Mouse (Mus musculus): ENCODE measurements around the gene Prr5l. TPM values are rescaled to one million over a fixed set of nuclear protein-coding genes. Genes with fewer than 3 reads are reported as not detected.

Gene Prr5l
- polyA plus RNA-seq, 1 experiment from 2014 or later, result 6.3 TPM

DNA sequence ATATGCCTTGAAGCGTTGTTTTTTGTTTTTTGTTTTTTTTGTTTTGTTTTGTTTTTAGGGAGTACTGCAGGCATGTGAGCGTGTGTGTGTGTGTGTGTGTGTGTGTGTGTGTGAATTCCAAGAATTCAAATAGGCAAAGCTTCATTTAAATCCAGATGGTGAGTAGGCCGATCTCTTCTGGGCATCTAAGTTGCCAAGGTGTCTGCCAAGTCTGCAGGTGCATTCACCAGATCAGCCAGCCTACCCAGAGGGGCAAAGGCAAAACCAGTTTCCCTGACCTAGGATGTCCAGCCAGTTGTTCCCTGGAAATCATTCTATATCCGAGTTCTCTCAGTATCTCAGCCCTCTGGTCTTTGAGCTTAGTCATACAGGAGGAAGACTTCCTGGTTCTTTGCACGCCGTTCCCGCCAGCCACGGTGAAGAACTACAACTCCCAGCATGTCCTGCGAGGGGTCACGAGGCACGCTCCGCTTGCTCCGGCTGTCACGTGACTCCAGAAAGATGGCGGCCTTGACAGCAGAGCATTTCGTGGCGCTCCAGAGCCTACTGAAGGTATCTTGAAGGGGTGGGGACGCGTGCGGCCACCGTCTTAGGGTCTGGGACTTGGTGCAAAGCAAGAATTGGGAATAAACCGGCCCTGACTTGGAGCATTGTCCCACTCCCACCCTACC is 3.1 kb upstream of the Prr5l start, which contains the start of gene Commd9:
Gene Commd9 (plus strand): TSS at position 480 of the 671 bp plus-strand sequence.
- no peaks in the 10 kb centered on the region for H3K9me3 ChIP-seq (ENCODE audit: control insufficient read depth, low read length)
- H3K4me1 ChIP-seq (ENCODE audit: control insufficient read depth, insufficient read depth, low read depth, low read length), result peaks cover 7% of the 10 kb centered on the region
- H3K9ac ChIP-seq (ENCODE audit: low read depth, low read length), result peak within 1 kb of the TSS; percentile 75
- WGBS, result 12% methylated on average over 22 of the region's 22 CpGs
- H3K36me3 ChIP-seq (ENCODE audit: control insufficient read depth, insufficient read depth, low read length), result no peaks in the 10 kb centered on the region
- H3K27ac ChIP-seq (ENCODE audit: low read depth, low read length), result peak within 1 kb of the TSS; percentile 65; the same call in 1 of the 2 replicates
- peak within 1 kb of the TSS; percentile 70 for H3K4me3 ChIP-seq (ENCODE audit: low read length)
- H3K27me3 ChIP-seq (replicated peaks; ENCODE audit: control insufficient read depth, insufficient read depth, low read length), result no peaks in the 10 kb centered on the region
- ATAC-seq, result peak; percentile 96
- H3K4me2 ChIP-seq (ENCODE audit: low read length), result peak within 1 kb of the TSS; percentile 81

DNA sequence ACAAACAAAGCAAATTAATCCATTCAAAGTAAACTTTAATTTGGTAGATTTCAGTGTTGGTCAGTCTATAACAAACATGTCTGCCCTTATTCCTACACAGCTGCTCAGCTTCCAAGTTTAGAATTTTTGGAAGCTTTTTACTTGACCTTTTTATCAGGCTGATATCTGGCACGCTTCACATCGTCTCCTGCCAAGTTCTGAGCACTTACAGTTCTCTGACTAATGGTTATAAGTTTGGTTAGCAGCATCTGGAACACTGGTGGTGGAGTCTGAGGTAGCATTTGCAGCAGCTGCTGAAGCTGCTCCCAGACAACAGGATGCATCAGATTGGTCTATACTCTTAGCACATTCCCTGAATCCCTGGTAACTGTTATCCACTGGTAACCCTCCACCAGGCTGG is 1.5 kb upstream of the Prr5l start:
- no peak overlapping the region for H3K9ac ChIP-seq (ENCODE audit: low read depth, low read length)
- WGBS, result 91% methylated on average over 2 of the region's 2 CpGs
- no peaks in the 10 kb centered on the region for H3K27me3 ChIP-seq (replicated peaks; ENCODE audit: control insufficient read depth, insufficient read depth, low read length)
- H3K9me3 ChIP-seq (ENCODE audit: control insufficient read depth, low read length), result no peaks in the 10 kb centered on the region
- no peak overlapping the region for H3K27ac ChIP-seq (ENCODE audit: low read depth, low read length)
- no peak for ATAC-seq
- no peaks in the 10 kb centered on the region for H3K36me3 ChIP-seq (ENCODE audit: control insufficient read depth, insufficient read depth, low read length)
- no peak overlapping the region for H3K4me2 ChIP-seq (ENCODE audit: low read length)
- H3K4me1 ChIP-seq (ENCODE audit: control insufficient read depth, insufficient read depth, low read depth, low read length), result peaks cover 7% of the 10 kb centered on the region
- H3K4me3 ChIP-seq (ENCODE audit: low read length), result no peak overlapping the region

DNA sequence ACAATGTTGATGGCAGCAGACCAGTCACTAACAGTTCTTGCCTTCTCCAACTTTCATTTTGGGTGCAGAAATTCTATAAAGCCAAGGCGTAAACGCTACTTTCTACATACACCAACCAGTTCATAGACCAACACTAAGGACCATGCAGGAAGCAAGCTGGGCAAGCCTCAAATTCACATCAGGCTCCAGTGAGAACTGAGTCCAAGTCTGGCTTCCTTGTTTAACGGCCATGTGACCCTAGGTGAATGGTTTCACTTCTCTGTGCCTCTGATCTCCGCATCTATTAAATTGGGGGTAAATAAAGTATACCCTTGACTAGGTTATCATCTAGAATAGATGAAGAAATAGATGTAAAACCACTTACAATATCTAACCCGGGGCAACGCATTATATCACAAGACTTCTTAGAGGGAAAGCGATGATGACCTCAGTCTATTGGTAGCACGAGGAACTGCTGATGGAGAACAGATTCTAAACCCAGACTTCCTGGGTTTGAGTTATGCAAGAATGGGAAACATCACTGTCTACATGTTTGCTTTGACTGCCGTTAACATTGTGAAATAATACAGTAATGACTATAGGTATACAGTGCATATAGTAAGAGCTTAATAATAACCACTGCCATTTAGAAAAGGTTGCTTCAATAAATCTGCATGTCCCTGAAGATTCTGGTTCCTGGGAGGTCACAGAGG is 1.2 kb downstream of the Prr5l start:
- H3K4me1 ChIP-seq (ENCODE audit: control insufficient read depth, insufficient read depth, low read depth, low read length), result peaks cover 1% of the 10 kb centered on the region
- no peak overlapping the region for H3K27ac ChIP-seq (ENCODE audit: low read depth, low read length)
- H3K27me3 ChIP-seq (replicated peaks; ENCODE audit: control insufficient read depth, insufficient read depth, low read length), result no peaks in the 10 kb centered on the region
- no peak for ATAC-seq
- no peak overlapping the region for H3K4me2 ChIP-seq (ENCODE audit: low read length)
- H3K9ac ChIP-seq (ENCODE audit: low read depth, low read length), result no peak overlapping the region
- WGBS, result 94% methylated on average over 9 of the region's 9 CpGs
- H3K9me3 ChIP-seq (ENCODE audit: control insufficient read depth, low read length), result no peaks in the 10 kb centered on the region
- H3K36me3 ChIP-seq (ENCODE audit: control insufficient read depth, insufficient read depth, low read length), result no peaks in the 10 kb centered on the region
- H3K4me3 ChIP-seq (ENCODE audit: low read length), result no peak overlapping the region

DNA sequence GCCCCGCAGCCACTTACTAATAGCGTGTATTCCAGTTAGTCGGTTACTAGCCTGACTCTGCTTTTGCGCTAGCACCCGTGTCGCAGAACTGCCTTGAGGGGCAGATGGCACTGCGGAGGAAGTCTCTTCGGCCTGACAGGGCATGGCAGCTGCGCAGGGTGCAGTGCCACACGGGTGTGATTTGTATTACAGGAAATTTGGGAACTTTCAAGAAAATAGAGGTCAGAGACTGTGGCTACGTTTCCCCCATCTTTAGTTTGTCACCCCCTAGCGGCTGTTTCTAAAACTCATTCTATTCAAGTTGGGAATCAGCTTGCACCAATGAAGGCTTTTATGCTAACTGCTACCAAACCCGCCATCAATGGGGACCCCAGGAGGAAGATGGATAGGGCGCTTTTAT is 11.6 kb downstream of the Prr5l start:
- H3K4me1 ChIP-seq (ENCODE audit: control insufficient read depth, insufficient read depth, low read depth, low read length), result no peaks in the 10 kb centered on the region; the same call in 1 of the 2 replicates
- H3K4me3 ChIP-seq (ENCODE audit: low read length), result no peak overlapping the region
- WGBS, result 32% methylated on average over 14 of the region's 14 CpGs
- no peaks in the 10 kb centered on the region for H3K9me3 ChIP-seq (ENCODE audit: control insufficient read depth, low read length)
- H3K9ac ChIP-seq (ENCODE audit: low read depth, low read length), result no peak overlapping the region
- no peaks in the 10 kb centered on the region for H3K36me3 ChIP-seq (ENCODE audit: control insufficient read depth, insufficient read depth, low read length)
- no peaks in the 10 kb centered on the region; the same call in 1 of the 2 replicates for H3K27me3 ChIP-seq (replicated peaks; ENCODE audit: control insufficient read depth, insufficient read depth, low read length)
- peak overlapping the region; percentile 42; the same call in 1 of the 2 replicates for H3K4me2 ChIP-seq (ENCODE audit: low read length)
- no peak overlapping the region for H3K27ac ChIP-seq (ENCODE audit: low read depth, low read length)
- no peak for ATAC-seq

DNA sequence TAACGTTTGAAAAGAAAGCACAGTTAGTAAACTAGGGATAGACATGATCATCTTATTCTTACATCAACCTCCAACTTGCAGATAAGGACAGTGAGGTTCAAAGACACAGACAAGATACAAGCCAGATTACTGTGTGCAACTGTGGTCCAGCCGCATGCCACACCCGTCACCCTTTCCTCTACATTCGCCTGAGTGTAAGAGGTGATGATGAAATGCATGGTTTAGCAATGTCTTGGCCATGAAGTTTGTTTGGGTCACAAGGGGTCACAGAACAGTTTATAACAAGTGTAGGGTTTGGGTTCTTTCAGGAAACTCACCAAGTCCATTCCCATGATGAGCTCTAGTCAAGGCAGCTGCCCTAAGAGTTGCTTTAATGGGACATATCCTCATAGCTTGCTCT is 14.1 kb downstream of the Prr5l start:
- H3K27ac ChIP-seq (ENCODE audit: low read depth, low read length), result no peak overlapping the region
- no peaks in the 10 kb centered on the region for H3K9me3 ChIP-seq (ENCODE audit: control insufficient read depth, low read length)
- no peak for ATAC-seq
- H3K36me3 ChIP-seq (ENCODE audit: control insufficient read depth, insufficient read depth, low read length), result no peaks in the 10 kb centered on the region
- no peak overlapping the region for H3K4me2 ChIP-seq (ENCODE audit: low read length)
- WGBS, result 93% methylated on average over 4 of the region's 4 CpGs
- no peaks in the 10 kb centered on the region; the same call in 1 of the 2 replicates for H3K27me3 ChIP-seq (replicated peaks; ENCODE audit: control insufficient read depth, insufficient read depth, low read length)
- no peaks in the 10 kb centered on the region; the same call in 1 of the 2 replicates for H3K4me1 ChIP-seq (ENCODE audit: control insufficient read depth, insufficient read depth, low read depth, low read length)
- no peak overlapping the region for H3K9ac ChIP-seq (ENCODE audit: low read depth, low read length)
- H3K4me3 ChIP-seq (ENCODE audit: low read length), result no peak overlapping the region

DNA sequence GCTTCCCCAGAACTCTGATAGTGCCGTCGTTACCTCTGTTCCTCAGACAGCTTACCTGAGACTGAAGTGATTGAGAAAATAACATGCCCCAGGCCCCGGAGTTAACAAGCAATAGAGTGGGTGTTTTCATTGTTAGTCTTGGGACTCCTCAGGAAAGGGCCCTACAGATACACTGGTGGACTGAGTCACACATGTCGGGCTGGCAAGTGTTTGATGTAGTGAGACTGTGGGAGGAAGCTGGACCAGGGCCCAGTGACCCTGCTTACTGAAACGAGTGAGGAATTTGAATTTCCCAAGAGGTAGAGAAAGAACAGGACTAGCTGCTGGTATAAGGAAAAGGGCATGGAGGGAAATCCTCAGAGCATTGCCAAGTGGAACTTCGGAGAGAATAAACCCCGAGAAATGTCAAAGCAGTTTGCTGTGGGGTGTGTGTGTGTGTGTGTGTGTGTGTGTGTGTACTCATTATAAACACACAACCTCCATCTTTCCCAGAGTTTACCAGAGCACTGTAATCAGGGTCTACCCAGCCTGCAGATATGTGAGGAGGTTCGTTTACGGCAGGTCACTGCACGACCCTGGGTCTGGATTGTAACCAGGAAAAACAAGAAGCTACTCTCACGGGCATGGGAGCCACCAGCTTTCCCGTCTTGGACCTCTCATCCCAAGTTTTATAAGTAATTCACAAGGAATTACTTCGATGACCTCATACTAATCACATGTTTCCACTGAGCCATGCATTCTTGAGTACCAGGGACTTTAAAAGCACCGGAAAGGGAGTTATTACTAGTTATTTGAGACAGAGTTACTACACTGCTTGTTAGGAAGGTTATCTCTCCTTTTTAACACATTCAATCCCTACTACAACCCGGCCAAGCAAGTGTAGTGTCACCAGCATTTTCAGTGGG is 20.4 kb downstream of the Prr5l start:
- Histone ChIP-seq H3K4me3 (ENCODE audit: low read length) (no peak overlapping the region), H3K9me3 (ENCODE audit: control insufficient read depth, low read length) (no peaks in the 10 kb centered on the region), H3K27me3 (replicated peaks; ENCODE audit: control insufficient read depth, insufficient read depth, low read length) (no peaks in the 10 kb centered on the region; the same call in 1 of the 2 replicates), H3K4me1 (ENCODE audit: control insufficient read depth, insufficient read depth, low read depth, low read length) (no peaks in the 10 kb centered on the region; the same call in 1 of the 2 replicates), H3K9ac (ENCODE audit: low read depth, low read length) (no peak overlapping the region), H3K4me2 (ENCODE audit: low read length) (no peak overlapping the region), H3K27ac (ENCODE audit: low read depth, low read length) (no peak overlapping the region), H3K36me3 (ENCODE audit: control insufficient read depth, insufficient read depth, low read length) (no peaks in the 10 kb centered on the region)
- ATAC-seq, result peak; percentile 70
- WGBS, result 70% methylated on average over 15 of the region's 15 CpGs

DNA sequence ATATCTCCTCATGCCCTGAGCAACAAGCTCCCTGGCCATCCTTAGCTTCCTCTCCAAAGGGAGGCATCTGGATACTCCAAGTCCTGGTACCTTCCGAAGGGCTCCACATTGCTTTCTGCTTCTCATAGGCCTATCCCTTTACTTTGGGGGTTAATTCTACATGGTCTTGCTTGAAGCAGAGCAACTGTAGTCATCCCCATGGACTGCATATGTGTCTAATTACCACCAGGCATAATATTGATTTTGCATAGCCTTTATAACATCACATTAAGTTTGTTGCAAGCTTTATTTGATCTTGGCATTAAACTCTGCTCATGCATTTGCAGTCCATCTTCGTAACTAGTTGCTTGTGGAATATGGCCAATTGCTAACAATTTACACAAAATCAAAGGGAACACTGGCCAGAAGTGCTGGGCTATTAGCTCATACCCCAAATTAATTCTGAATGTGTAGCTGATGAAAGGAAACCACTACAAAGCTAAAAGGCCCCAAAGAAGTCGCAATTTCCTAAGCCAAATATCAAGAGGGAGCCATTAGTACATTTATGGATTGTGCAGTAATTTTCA is 21.8 kb downstream of the Prr5l start:
- Histone ChIP-seq H3K4me1 (ENCODE audit: control insufficient read depth, insufficient read depth, low read depth, low read length) (no peaks in the 10 kb centered on the region; the same call in 1 of the 2 replicates), H3K9ac (ENCODE audit: low read depth, low read length) (no peak overlapping the region), H3K9me3 (ENCODE audit: control insufficient read depth, low read length) (no peaks in the 10 kb centered on the region), H3K4me2 (ENCODE audit: low read length) (no peak overlapping the region), H3K4me3 (ENCODE audit: low read length) (no peak overlapping the region), H3K27ac (ENCODE audit: low read depth, low read length) (no peak overlapping the region), H3K36me3 (ENCODE audit: control insufficient read depth, insufficient read depth, low read length) (no peaks in the 10 kb centered on the region), H3K27me3 (replicated peaks; ENCODE audit: control insufficient read depth, insufficient read depth, low read length) (no peaks in the 10 kb centered on the region)
- 75% methylated on average over 3 of the region's 3 CpGs for WGBS
- ATAC-seq, result no peak

DNA sequence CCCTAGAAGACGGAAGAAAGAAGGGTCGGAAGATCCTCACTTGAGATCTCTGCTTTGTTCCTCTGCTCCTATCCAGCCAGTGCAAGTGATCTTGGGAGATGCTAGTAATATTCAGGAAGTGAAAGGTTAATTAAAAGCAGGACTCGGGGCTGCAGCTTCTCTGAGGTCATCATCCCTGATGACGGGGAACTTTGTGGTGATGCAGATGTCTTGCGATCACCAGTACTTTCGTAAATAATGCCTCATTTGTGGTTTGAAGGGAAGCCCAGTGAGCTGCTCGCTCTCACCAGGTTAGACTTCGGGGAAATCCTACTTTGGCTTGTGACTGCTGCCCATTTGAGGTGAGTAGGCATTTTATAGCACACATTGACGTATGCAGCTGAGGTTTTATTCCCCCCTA is 26.7 kb downstream of the Prr5l start:
- no peak overlapping the region for H3K9ac ChIP-seq (ENCODE audit: low read depth, low read length)
- H3K4me1 ChIP-seq (ENCODE audit: control insufficient read depth, insufficient read depth, low read depth, low read length), result no peaks in the 10 kb centered on the region
- H3K36me3 ChIP-seq (ENCODE audit: control insufficient read depth, insufficient read depth, low read length), result no peaks in the 10 kb centered on the region
- H3K27ac ChIP-seq (ENCODE audit: low read depth, low read length), result no peak overlapping the region
- no peaks in the 10 kb centered on the region for H3K27me3 ChIP-seq (replicated peaks; ENCODE audit: control insufficient read depth, insufficient read depth, low read length)
- H3K4me3 ChIP-seq (ENCODE audit: low read length), result no peak overlapping the region
- whole genome bisulfite sequencing, result 91% methylated on average over 9 of the region's 9 CpGs
- no peak for ATAC-seq
- no peaks in the 10 kb centered on the region for H3K9me3 ChIP-seq (ENCODE audit: control insufficient read depth, low read length)
- no peak overlapping the region for H3K4me2 ChIP-seq (ENCODE audit: low read length)

Measured in hindbrain, embryonic 16.5 days (tissue).